Mouse (Mus musculus): ENCODE data around the gene Txndc2.
"Not testable (repeated sequence)": the region's sequence is repeated elsewhere in the genome, so short reads cannot be mapped to it uniquely, and the experiment has no call there.

Txndc2 gene

DNA sequence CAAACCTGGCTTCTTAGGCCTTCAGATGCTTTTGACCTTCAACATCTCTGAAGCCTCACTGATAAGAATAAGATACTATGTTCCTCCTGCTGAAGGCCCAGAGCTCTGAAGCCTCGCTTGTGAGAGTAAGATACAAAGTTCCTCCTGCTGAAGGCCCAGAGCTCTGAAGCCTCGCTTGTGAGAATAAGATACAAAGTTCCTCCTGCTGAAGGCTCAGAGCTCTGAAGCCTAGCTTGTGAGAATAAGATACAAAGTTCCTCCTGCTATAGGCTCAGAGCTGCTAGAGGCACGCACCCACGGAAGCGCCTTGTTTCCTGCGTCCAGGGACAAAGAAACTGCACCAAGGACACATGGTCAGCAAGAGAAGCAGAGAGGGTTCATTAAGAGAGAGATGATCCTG lies 14.8 kb upstream of the Txndc2 start:
- intact Hi-C loops (cut with DNase I), result no loop called here

DNA sequence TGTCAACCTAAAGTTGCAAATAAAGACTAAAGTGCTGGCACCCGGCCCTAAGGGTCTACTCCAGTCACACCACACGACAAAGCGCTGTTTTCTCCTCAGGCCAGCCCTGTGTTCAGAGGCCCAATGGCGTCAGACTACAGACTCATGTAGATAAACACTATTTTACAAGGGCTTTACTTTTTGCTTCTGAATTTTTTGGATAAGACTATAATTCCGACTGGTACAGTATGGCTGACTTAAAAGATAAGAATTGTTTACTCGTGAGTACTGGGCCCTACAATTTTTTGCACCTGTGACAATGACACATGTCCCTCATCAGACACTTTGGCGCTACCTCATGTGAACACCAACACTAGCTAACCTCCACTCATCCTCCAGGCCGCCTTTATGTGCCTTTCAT lies 14.1 kb upstream of the Txndc2 start:
- intact Hi-C loops (cut with DNase I), result no loop called here

DNA sequence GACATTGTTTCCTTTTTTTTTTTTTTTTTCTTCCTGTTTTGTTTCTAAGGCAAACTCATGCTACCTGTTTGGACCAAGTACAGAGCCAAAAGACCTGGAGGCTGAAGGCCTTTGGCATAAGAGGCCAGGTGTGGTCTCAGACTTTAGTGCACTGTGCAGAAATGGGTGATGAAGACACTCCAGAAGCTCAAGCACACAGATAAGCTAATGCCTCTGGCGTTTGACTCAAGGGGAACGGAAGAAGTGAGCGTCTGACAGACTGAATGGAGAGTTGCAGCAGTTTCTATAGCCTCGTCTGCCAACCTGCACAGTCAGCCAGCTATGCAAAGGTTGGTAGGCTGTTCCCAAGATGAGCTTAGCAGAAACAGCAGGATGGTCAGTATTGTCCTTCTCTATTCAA lies 13.6 kb upstream of the Txndc2 start:
- intact Hi-C loops (cut with DNase I), result no loop called here

DNA sequence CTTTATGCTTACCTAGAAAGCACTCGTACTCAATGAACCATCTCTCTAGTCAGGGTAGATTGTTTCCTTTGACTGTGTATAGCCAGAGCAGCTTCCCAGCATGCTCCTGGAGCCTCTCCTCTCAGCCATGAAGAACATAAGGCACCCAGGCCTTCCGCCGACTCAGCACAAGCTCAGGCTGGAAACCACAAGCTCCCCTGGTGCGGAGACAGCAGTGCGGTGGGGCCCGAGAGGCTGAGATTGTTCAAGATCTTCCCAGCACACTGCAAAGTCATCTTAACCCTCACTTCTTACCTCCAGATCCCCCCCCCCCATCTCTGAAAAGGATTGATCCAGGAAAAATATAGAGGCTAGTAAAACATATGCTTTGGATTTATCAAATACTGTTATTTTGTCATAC lies 8.6 kb upstream of the Txndc2 start:
- intact Hi-C loops (cut with DNase I), result no loop called here

DNA sequence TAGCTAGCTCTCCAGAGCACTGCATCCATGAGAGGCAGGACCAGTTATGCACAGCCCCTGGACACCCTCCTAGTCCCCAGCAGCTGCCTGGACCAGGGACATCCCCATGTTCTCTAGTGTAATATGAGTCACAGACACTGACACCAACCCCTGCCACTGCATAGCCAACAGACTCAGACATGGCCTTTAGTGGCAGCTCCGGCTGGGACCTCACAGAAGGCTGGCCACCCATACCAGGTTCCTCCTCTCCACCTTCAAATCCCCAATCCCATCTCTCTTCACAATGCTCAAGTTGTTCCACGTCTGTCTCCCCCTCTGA lies 7.2 kb upstream of the Txndc2 start:
- intact Hi-C loops (cut with DNase I), result loop anchor here (5.0 kb wide), 1 partner anchor 53 kb away; no protein-coding TSS in a partner anchor

DNA sequence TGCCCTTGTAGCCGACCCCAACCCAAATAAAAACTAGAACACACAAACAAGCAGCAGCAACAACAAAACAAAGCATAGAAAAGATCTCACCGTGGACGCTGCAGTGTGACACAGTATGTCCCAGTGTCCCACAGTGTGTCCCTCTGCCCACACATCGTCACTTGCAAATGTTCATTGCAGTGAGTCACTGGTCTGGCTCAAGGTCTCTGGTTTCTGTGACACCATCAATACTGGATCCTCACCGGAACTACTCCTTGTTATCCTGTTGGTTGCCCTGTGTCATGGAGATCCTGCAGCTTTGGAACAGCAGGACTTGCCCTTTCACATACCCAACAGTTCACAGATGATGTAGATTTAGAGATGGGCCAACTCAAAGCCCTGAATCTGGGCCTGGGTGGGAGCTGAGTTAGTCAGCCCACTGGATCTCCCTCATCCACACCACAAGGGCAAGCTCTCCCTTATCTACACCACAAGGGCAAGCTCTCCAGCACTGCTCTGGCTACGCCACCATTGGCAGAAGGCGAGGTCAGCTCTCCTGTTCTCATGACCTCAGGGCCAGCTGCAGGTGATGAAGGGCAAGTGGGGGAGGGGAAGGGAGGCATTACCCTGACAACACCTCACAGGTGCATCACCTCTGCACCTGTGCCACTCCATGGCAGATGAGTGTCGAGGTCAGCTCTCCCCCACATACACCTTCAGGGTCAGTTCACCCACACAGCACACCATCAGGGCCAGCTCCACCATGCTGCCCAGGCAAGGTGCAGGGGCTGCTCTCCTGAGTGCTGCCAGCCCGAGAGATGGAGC lies 6.6 kb upstream of the Txndc2 start:
- intact Hi-C loops (cut with DNase I), result loop anchor here (5.0 kb wide), 1 partner anchor 54 kb away; no protein-coding TSS in a partner anchor

DNA sequence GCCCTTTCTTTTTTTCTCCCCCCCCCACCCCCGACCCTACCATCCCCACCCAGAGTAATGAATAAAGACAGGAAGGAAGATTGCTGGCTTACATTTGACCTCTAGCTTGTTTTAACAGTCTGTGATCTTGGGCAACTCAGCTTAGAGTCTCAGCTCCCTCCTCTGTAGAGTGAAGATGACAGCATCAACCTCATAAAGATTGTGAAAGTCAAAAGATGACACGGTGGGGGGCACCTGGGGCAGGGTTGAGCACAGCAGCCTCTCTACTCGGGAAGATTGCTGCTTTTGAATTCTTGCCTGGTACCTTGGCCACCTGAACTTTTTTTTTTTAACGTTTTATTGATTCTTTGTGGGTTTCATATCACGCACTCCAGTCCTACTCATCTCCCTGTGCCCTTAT lies 6.0 kb upstream of the Txndc2 start:
- intact Hi-C loops (cut with DNase I), result loop anchor here (2.0 to 5.0 kb wide), 2 partner anchors 33 to 54 kb away; no protein-coding TSS in a partner anchor

DNA sequence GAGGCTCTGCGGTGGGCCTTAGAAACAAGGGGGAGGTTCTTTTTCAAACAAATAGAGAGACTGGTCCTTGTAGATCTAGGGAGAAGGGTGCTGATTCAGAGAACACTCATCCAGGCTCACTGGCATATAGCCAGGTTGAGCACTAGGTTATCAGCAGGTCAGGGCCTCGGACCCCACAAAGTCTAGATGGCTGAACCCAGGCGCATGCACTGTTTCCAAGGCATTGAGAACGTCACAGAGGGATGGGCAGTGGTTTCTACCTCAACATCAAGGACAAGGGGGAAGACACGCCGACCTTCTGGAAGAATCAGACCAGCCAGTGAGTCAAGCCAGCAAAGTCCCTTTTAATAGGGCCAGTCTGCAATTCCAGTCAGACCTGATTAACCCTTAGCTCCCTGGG lies 5.3 kb upstream of the Txndc2 start:
- intact Hi-C loops (cut with DNase I), result loop anchor here (2.0 to 5.0 kb wide), 2 partner anchors 32 to 55 kb away; no protein-coding TSS in a partner anchor

DNA sequence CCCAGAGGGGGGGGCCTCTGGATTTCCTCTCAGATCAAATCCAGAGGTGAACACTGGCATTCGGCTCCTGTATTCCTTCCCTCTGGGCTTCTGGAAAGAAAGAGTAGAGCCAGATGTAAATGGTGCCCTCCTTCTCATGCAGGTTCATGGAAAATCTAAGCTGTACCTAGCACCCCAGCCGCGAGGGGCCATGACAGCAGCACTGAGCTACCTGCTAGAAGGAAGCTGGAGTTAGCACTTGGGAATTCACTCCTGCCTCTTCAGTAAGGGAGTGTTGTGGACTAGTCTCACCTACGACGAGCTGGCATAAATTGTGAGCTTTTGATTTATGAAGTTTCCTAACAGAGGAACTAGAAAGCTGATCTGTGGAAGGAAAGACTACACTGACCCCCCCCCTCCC lies 1.6 kb upstream of the Txndc2 start:
- intact Hi-C loops (cut with DNase I), result no loop called here

DNA sequence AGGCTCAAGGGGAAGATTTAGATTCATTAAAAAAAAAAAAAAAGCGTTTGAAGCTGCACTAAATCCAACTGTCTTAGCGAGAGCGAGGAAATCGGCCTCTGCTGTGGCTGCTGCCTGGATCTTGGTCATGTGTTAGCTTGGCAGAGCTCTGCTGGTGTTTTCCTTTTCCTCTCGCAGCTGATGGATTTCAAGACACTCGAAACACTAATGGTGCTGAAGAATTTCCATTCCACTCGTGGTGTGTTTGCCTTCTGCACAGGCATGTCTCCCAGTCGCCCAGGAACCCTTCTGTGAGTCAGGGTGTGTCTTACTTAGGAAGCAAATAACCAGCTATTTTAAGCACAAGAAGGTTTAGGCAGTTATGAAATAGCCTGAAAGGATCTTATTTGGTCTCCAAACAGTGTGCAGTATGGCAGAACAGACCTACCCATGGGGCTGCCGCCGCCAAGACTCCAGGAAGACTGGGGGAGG lies 1.1 kb upstream of the Txndc2 start:
- intact Hi-C loops (cut with DNase I), result no loop called here

DNA sequence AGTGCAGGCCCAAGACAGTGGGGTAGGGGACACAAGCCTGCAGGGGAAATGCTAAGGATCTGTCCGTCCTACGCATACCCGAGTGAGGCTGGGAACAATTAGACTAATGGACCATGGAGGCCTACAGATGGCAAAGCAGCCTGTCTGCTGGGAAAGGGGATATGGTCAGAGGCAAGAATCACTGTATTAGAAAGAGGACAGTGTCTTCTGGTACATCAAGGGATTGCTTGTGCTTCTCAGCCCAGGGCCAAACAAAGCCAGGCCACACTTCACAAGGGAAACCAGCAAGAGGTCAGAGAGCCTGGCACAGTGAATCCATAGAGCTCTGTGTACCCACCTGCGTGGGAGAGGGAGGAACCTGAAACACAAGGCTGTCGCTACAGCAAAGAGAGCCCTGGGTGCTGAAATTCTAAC lies 617 bp upstream of the Txndc2 start:
- intact Hi-C loops (cut with DNase I), result no loop called here

DNA sequence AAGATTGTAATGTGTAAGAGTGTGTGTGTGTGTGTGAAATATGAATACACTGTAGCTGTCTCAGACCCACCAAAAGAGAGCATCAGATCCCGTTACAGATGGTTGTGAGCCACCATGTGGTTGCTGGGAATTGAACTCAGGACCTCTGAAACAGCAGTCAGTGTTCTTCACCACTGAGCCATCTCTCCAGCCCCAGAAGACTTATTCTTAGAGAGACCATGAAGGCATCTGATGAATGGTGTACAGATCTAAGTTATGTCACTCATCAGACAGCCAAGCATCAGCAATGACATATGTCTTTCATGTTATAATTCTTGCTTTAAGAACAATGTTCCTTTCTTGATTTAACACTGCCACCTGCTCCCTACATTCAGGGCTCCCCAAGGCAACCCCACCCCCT lies 2.8 kb downstream of the Txndc2 start:
- intact Hi-C loops (cut with DNase I), result no loop called here

DNA sequence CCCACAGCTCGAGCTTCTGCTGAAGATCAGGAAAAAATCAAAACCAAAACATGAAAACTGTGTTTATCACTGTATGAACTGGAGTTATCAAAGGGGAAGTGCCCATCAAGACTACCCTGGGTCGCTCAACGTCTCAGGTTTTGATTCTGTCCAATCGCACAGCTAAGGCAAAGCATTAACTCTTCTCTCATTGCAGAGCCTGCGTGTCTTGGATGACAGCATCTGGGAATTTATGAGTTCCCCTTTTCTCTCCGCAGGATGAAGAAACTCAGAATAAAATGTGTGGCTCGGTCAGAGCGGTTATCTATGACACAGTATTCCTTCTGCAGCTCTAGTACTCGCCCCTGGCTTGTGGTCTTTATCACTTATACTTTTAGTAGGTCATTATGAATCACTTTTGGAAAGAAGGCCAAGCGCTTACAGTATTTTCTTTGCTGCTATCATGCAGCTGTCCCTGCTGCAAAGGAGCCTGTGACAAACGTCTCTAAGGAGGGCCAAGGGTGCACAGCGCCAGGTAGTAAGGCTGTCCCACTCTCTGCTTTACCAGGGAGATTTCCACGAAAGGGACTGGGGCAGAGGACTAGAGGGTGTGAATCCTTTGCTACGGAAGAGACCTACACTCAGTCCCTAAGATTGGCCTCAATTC lies 6.1 kb downstream of the Txndc2 start:
- intact Hi-C loops (cut with DNase I), result no loop called here

DNA sequence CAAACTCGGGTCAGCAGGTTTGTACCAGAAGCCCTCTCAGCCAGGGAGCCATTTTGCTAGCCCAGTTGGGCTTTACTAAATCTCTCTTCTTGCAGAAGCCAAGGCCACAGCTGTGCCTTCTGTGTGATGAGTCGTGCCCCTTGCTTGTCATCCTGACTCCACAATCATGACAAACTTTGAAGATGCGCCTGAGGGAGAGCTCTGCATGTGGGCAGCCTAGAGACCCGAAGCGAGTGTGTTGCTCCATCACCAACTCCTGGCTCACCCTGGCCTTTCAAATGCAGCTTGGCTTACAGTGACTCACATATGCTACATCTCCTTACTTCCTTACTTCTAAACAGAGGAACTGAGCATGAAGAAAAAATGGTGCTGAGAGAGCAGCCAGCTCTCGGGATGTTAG lies 12.0 kb downstream of the Txndc2 start:
- intact Hi-C loops (cut with DNase I), result no loop called here

DNA sequence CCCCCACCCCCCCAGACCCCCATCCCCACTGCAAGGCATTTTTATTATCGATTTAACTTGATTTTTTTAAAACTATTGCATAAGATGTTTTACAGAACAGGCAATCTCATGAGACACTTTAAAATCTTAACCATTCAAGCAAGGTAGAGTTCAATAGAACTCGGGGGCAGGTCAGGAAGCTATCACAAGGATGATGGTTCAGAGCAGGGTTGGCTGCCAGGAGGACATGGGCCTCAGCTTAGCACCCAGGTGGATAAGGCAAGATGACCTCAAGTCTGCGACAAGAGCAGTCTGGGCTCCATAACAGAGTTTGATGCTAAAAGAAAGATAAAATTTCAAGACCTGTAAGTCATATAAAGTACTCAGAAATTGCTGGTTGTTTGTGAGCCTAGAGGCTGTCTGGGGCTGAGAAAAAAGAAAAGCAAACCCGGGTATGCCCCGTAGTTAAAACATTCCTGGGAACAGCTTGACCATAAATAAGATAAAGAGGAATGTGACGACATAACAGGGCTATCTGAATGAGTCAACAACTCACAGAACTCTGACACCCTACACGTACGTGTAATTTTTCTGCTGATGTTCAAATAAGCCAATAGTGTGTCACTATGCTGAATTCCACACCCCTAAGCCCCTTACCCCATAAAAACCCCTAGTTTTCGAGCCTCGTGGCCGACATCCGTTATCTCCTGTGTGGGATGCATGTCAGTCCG lies 13.0 kb downstream of the Txndc2 start:
- intact Hi-C loops (cut with DNase I), result not testable (repeated sequence)

DNA sequence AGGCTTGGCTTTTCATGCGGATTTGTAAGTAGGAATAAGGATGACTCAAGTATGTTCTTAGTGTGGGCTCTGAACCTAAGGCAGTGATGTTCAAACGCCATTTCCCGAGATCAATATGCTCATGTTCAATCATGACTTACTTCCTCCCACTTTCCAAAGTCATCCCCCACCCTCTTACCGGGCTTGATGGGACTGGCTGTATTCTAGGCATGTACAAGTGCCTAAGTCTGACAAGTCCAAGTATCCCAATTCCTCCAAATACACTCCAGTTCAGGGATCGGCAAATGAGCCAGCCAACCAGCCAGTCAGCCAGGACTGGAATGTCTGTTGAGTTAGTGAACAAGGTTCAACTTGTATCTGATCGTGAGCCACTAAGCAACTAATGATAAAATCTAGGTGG lies 15.7 kb downstream of the Txndc2 start:
- intact Hi-C loops (cut with DNase I), result no loop called here

DNA sequence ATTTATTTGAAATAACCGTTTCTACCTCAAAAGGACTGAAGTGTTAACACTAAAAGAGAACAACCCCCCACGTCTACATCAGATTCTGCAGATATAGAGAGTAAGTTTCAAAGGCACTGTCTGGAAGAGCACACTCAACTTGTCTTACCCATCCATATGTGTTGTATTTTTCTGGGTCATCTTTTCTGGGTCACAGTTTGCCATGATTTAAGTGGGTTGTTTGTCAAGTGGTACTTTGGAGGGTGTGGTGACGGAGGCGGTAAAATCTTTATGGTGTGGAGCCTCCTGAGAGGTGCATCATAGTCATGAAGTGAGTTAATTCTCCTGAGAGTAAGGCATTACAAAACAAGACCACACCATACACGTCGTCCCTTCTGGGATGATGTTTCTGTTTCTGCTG lies 16.4 kb downstream of the Txndc2 start:
- intact Hi-C loops (cut with DNase I), result no loop called here

DNA sequence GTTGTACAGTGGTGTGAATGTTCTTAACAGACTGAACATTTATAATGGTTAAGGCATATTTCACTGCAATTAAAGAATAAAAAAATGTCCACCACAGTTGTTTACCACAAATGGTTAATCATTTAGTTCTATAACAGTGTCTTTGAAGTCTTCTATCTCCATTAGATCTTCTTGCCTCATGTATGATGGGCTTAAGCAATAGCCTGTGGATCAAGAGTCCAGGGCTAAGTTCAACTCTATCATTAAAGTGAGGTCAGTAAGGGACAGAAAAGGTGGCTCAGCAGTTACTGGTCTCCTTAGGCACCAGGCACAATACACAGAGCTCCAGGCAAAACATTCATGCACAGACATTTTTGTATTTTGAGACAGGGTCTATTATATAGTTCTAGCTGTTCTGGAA lies 18.8 kb downstream of the Txndc2 start:
- intact Hi-C loops (cut with DNase I), result no loop called here

DNA sequence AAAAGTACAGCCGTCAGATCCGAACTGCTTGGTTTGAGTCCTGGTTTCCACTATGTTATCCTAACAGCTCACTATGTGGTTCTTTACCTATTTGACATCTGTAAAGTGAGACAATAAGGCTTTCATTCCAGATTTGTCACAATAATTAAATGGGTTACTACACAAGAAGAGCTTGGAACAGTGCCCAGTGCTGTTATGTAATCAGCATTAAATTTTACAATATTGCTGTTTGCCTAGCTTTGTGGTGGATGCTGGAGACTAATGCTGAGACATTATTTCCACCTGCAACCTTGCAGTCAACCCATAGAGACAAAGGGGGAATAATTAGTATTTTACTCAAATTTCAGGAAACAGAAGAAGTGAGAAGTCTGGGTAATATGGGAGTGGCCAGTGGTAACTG lies 23.5 kb downstream of the Txndc2 start:
- intact Hi-C loops (cut with DNase I), result no loop called here

DNA sequence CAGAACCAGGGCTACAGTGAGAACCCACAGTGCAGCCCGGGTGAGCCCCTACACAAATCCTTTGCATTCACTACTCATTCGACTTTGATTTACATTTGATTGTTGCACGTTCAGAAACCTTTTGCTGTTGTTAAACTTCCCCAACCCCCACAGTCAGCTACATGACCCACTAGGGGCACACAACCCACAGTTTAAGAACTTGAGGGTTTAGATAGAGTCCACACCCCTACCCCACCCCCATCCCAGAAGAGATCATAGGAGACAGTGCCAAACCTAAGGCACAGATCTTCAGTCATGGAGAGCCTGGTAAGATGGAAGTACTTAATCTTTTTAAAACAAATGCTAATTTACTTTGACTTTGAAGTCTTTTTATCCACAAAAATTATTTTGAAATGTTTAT lies 26.3 kb downstream of the Txndc2 start:
- intact Hi-C loops (cut with DNase I), result loop anchor here (2.0 kb wide), 1 partner anchor 31 kb away; no protein-coding TSS in a partner anchor

DNA sequence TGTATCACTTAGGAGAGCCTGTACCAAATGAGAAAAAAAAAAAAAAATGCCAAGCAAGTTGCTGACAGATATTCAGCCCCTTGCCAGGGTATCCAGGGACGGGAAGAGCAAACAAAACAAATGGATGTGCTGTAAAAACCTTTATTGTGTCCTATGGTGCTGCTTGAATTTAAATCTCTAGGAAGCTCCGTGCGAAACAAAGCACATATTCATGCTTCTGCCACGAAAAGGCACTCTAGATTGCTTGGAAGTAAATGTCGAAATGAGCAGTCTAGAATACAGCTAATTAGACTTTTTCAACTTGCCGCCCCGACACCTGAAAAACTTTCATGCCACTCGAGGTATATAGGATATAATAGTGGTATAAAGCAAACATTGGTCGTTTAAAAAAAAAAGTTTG lies 27.5 kb downstream of the Txndc2 start:
- intact Hi-C loops (cut with DNase I), result loop anchor here (2.0 to 5.0 kb wide), 3 partner anchors 32 to 168 kb away; partner anchors contain the start of gene Ppp4r1
